Mouse (Mus musculus): ENCODE results near the gene Bean1. TPM values are rescaled to one million over a fixed set of nuclear protein-coding genes. Genes with fewer than 3 reads are reported as not detected.

The Bean1 gene
- polyA plus RNA-seq, 1 experiment from 2014 or later: 2.1 TPM

DNA sequence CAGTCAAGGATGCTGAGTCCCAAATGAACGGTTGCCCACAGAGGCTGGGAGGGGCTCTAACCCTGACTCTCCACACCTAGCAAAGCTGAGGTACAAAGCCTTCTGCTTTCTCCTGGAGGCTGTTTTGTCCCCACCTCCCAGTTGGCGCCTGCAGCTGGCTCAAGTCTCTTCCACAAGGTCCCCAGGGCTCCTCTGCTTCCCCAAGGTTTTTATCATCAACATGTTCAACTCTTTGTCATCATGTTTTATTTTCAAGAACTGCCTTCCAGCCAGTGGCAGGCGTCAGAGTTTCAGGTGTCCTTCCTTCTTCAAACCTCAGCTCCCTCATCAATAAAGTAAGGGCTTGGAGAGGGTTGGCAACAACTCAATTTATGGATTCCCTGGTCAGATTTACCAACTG, 781 bp upstream of the Bean1 start:
- no peak overlapping the region for H3K4me2 ChIP-seq (ENCODE audit: low read length)
- H3K27me3 ChIP-seq (ENCODE audit: insufficient read depth, low read length): peaks cover 17% of the 10 kb centered on the region; the same call in 1 of the 2 replicates
- H3K36me3 ChIP-seq (ENCODE audit: insufficient read depth, low read length): no peaks in the 10 kb centered on the region
- H3K4me1 ChIP-seq (replicated peaks; ENCODE audit: insufficient read depth, low read length): 0 out of 2 replicates have a peak, but pooled peaks cover 4% of the 10 kb centered on the region
- WGBS: 89% methylated on average over 3 of the region's 3 CpGs
- H3K9ac ChIP-seq (ENCODE audit: low read depth, low read length): no peak overlapping the region
- DNase-seq (ENCODE audit: low spot score): no peak
- TF ChIP-seq CTCF (IDR thresholded peaks at IDR 0.05; ENCODE audit: low read depth): no peak
- ATAC-seq (replicated peaks; ENCODE audit: low FRiP score, low read depth): no peak
- no peak overlapping the region for H3K27ac ChIP-seq
- H3K4me3 ChIP-seq (replicated peaks; ENCODE audit: low read depth, low read length): no peak overlapping the region
- no peaks in the 10 kb centered on the region for H3K9me3 ChIP-seq (replicated peaks; ENCODE audit: low read length)

- no peaks in the 10 kb centered on the region for H3K36me3 ChIP-seq (ENCODE audit: insufficient read depth, low read length)
- no peak for TF ChIP-seq CTCF (IDR thresholded peaks at IDR 0.05; ENCODE audit: low read depth)
- H3K4me1 ChIP-seq (replicated peaks; ENCODE audit: insufficient read depth, low read length): 0 out of 2 replicates have a peak, but pooled peaks cover 4% of the 10 kb centered on the region
- peak overlapping the region; percentile 51 for H3K4me3 ChIP-seq (replicated peaks; ENCODE audit: low read depth, low read length)
- no peaks in the 10 kb centered on the region for H3K9me3 ChIP-seq (replicated peaks; ENCODE audit: low read length)
- H3K27me3 ChIP-seq (ENCODE audit: insufficient read depth, low read length): peaks cover 17% of the 10 kb centered on the region; the same call in 1 of the 2 replicates
- no peak for DNase-seq (ENCODE audit: low spot score)
- H3K9ac ChIP-seq (ENCODE audit: low read depth, low read length): peak overlapping the region; percentile 61
- H3K27ac ChIP-seq: no peak overlapping the region
- 5% methylated on average over 32 of the region's 32 CpGs for WGBS
- H3K4me2 ChIP-seq (ENCODE audit: low read length): peak overlapping the region; percentile 89
- ATAC-seq (replicated peaks; ENCODE audit: low FRiP score, low read depth): no peak
These were observed 893 bp downstream of the Bean1 start for GRCm38 (mm10) chr8:104171050-104171620.

GRCm38 (mm10) chr8:104172420-104172819, 2.2 kb downstream of the Bean1 start:
- Histone ChIP-seq H3K9me3 (replicated peaks; ENCODE audit: low read length) (no peaks in the 10 kb centered on the region), H3K4me2 (ENCODE audit: low read length) (no peak overlapping the region), H3K4me1 (replicated peaks; ENCODE audit: insufficient read depth, low read length) (0 out of 2 replicates have a peak, but pooled peaks cover 4% of the 10 kb centered on the region), H3K36me3 (ENCODE audit: insufficient read depth, low read length) (no peaks in the 10 kb centered on the region), H3K27me3 (ENCODE audit: insufficient read depth, low read length) (peaks cover 17% of the 10 kb centered on the region; the same call in 1 of the 2 replicates), H3K9ac (ENCODE audit: low read depth, low read length) (no peak overlapping the region), H3K4me3 (replicated peaks; ENCODE audit: low read depth, low read length) (no peak overlapping the region), H3K27ac (no peak overlapping the region)
- 93% methylated on average over 6 of the region's 6 CpGs for WGBS
- ATAC-seq (replicated peaks; ENCODE audit: low FRiP score, low read depth): no peak
- DNase-seq (ENCODE audit: low spot score): no peak
- TF ChIP-seq CTCF (IDR thresholded peaks at IDR 0.05; ENCODE audit: low read depth): no peak

GRCm38 (mm10) chr8:104175848-104176527, 5.7 kb downstream of the Bean1 start:
- no peaks in the 10 kb centered on the region for H3K4me1 ChIP-seq (replicated peaks; ENCODE audit: insufficient read depth, low read length)
- no peak for TF ChIP-seq CTCF (IDR thresholded peaks at IDR 0.05; ENCODE audit: low read depth)
- no peak overlapping the region for H3K9ac ChIP-seq (ENCODE audit: low read depth, low read length)
- peaks cover 13% of the 10 kb centered on the region; the same call in 1 of the 2 replicates for H3K27me3 ChIP-seq (ENCODE audit: insufficient read depth, low read length)
- no peak overlapping the region for H3K4me2 ChIP-seq (ENCODE audit: low read length)
- no peak for ATAC-seq (replicated peaks; ENCODE audit: low FRiP score, low read depth)
- H3K4me3 ChIP-seq (replicated peaks; ENCODE audit: low read depth, low read length): no peak overlapping the region
- DNase-seq (ENCODE audit: low spot score): no peak
- no peaks in the 10 kb centered on the region for H3K9me3 ChIP-seq (replicated peaks; ENCODE audit: low read length)
- no peak overlapping the region for H3K27ac ChIP-seq
- H3K36me3 ChIP-seq (ENCODE audit: insufficient read depth, low read length): no peaks in the 10 kb centered on the region
- WGBS: 66% methylated on average over 8 of the region's 8 CpGs

GRCm38 (mm10) chr8:104177054-104177453, 6.8 kb downstream of the Bean1 start:
- WGBS: 63% methylated on average over 4 of the region's 4 CpGs
- no peak overlapping the region for H3K4me3 ChIP-seq (replicated peaks; ENCODE audit: low read depth, low read length)
- no peak overlapping the region for H3K27ac ChIP-seq
- ATAC-seq (replicated peaks; ENCODE audit: low FRiP score, low read depth): no peak
- no peak for DNase-seq (ENCODE audit: low spot score)
- H3K27me3 ChIP-seq (ENCODE audit: insufficient read depth, low read length): peaks cover 2% of the 10 kb centered on the region; the same call in 1 of the 2 replicates
- no peak overlapping the region for H3K9ac ChIP-seq (ENCODE audit: low read depth, low read length)
- H3K4me1 ChIP-seq (replicated peaks; ENCODE audit: insufficient read depth, low read length): no peaks in the 10 kb centered on the region
- H3K4me2 ChIP-seq (ENCODE audit: low read length): no peak overlapping the region
- H3K36me3 ChIP-seq (ENCODE audit: insufficient read depth, low read length): no peaks in the 10 kb centered on the region
- TF ChIP-seq CTCF (IDR thresholded peaks at IDR 0.05; ENCODE audit: low read depth): no peak
- H3K9me3 ChIP-seq (replicated peaks; ENCODE audit: low read length): no peaks in the 10 kb centered on the region

DNA sequence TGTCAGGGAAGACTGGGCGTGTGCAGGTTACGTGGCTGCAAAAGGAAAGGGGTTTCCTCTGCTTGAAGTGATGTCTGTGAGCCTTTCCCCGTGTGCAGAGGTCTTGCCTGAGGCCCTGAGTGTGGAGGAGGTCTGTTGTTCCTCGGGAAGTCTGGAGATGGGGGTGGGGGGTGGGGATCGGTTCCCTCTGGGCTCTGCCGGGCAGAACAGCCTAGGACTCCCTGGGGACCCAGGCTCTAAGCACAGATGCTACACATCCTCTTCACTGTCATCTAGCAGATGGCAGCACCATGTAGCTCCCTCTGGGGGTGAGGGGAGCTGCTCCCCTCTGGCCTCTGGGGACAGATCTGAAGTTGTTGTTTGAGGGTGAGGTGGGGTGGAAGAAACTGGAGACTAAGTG, 14.7 kb downstream of the Bean1 start:
- Histone ChIP-seq H3K4me3 (replicated peaks; ENCODE audit: low read depth, low read length) (no peak overlapping the region), H3K27me3 (ENCODE audit: insufficient read depth, low read length) (no peaks in the 10 kb centered on the region), H3K9me3 (replicated peaks; ENCODE audit: low read length) (no peaks in the 10 kb centered on the region), H3K9ac (ENCODE audit: low read depth, low read length) (no peak overlapping the region), H3K4me1 (replicated peaks; ENCODE audit: insufficient read depth, low read length) (no peaks in the 10 kb centered on the region), H3K4me2 (ENCODE audit: low read length) (no peak overlapping the region), H3K36me3 (ENCODE audit: insufficient read depth, low read length) (no peaks in the 10 kb centered on the region), H3K27ac (no peak overlapping the region)
- no peak for TF ChIP-seq CTCF (IDR thresholded peaks at IDR 0.05; ENCODE audit: low read depth)
- 14% methylated on average over 6 of the region's 6 CpGs for WGBS
- no peak for DNase-seq (ENCODE audit: low spot score)
- peak; percentile 37; the same call in 1 of the 2 replicates for ATAC-seq (replicated peaks; ENCODE audit: low FRiP score, low read depth)

All from kidney, postnatal 0 days (tissue).